Mouse (Mus musculus): ENCODE data around the gene Ltbp2. TPM values are rescaled to one million over a fixed set of nuclear protein-coding genes. Genes with fewer than 3 reads are reported as not detected.

Ltbp2 gene
- polyA plus RNA-seq, 1 experiment, result 2.2 TPM

GRCm38 (mm10) chr12:84911640-84912039 is 35.3 kb upstream of the Ltbp2 start:
- WGBS, result 91% methylated on average over 2 of the region's 2 CpGs
- Histone ChIP-seq H3K27me3 (replicated peaks; ENCODE audit: control insufficient read depth, insufficient read depth, low read length) (no peaks in the 10 kb centered on the region), H3K4me3 (ENCODE audit: insufficient read depth, low read depth, low read length) (no peak overlapping the region), H3K36me3 (ENCODE audit: control insufficient read depth, insufficient read depth, low read length) (no peaks in the 10 kb centered on the region), H3K4me1 (ENCODE audit: control insufficient read depth, insufficient read depth, low read length) (no peaks in the 10 kb centered on the region), H3K27ac (ENCODE audit: insufficient read depth, low read depth, low read length) (no peak overlapping the region)
- no peak for DNase-seq
- TF ChIP-seq POLR2A (IDR thresholded peaks at IDR 0.05; ENCODE audit: low read depth, low read length), result no peak
- no peak for TF ChIP-seq CTCF (conservative IDR thresholded peaks at IDR 0.05; ENCODE audit: insufficient read depth, insufficient read length, low read depth, low read length)

GRCm38 (mm10) chr12:84910066-84910465 is 33.7 kb upstream of the Ltbp2 start:
- WGBS, result 91% methylated on average over 4 of the region's 4 CpGs
- no peaks in the 10 kb centered on the region for H3K36me3 ChIP-seq (ENCODE audit: control insufficient read depth, insufficient read depth, low read length)
- no peak for DNase-seq
- H3K4me3 ChIP-seq (ENCODE audit: insufficient read depth, low read depth, low read length), result no peak overlapping the region
- H3K4me1 ChIP-seq (ENCODE audit: control insufficient read depth, insufficient read depth, low read length), result no peaks in the 10 kb centered on the region
- H3K27me3 ChIP-seq (replicated peaks; ENCODE audit: control insufficient read depth, insufficient read depth, low read length), result no peaks in the 10 kb centered on the region
- TF ChIP-seq CTCF (conservative IDR thresholded peaks at IDR 0.05; ENCODE audit: insufficient read depth, insufficient read length, low read depth, low read length) (no peak), POLR2A (IDR thresholded peaks at IDR 0.05; ENCODE audit: low read depth, low read length) (no peak)
- H3K27ac ChIP-seq (ENCODE audit: insufficient read depth, low read depth, low read length), result no peak overlapping the region

GRCm38 (mm10) chr12:84907627-84908480 is 31.5 kb upstream of the Ltbp2 start:
- no peaks in the 10 kb centered on the region for H3K4me1 ChIP-seq (ENCODE audit: control insufficient read depth, insufficient read depth, low read length)
- H3K4me3 ChIP-seq (ENCODE audit: insufficient read depth, low read depth, low read length), result no peak overlapping the region
- no peaks in the 10 kb centered on the region for H3K36me3 ChIP-seq (ENCODE audit: control insufficient read depth, insufficient read depth, low read length)
- no peak overlapping the region for H3K27ac ChIP-seq (ENCODE audit: insufficient read depth, low read depth, low read length)
- TF ChIP-seq POLR2A (IDR thresholded peaks at IDR 0.05; ENCODE audit: low read depth, low read length), result no peak
- no peak for TF ChIP-seq CTCF (conservative IDR thresholded peaks at IDR 0.05; ENCODE audit: insufficient read depth, insufficient read length, low read depth, low read length)
- peak; percentile 5 for DNase-seq
- 55% methylated on average over 10 of the region's 10 CpGs for WGBS
- H3K27me3 ChIP-seq (replicated peaks; ENCODE audit: control insufficient read depth, insufficient read depth, low read length), result no peaks in the 10 kb centered on the region

GRCm38 (mm10) chr12:84907024-84907626 is 30.8 kb upstream of the Ltbp2 start:
- DNase-seq, result no peak
- TF ChIP-seq CTCF (conservative IDR thresholded peaks at IDR 0.05; ENCODE audit: insufficient read depth, insufficient read length, low read depth, low read length), result no peak
- no peak overlapping the region for H3K4me3 ChIP-seq (ENCODE audit: insufficient read depth, low read depth, low read length)
- no peaks in the 10 kb centered on the region for H3K36me3 ChIP-seq (ENCODE audit: control insufficient read depth, insufficient read depth, low read length)
- no peak overlapping the region for H3K27ac ChIP-seq (ENCODE audit: insufficient read depth, low read depth, low read length)
- no peaks in the 10 kb centered on the region for H3K27me3 ChIP-seq (replicated peaks; ENCODE audit: control insufficient read depth, insufficient read depth, low read length)
- H3K4me1 ChIP-seq (ENCODE audit: control insufficient read depth, insufficient read depth, low read length), result no peaks in the 10 kb centered on the region
- WGBS, result 79% methylated on average over 12 of the region's 12 CpGs

GRCm38 (mm10) chr12:84904399-84904798 is 28.1 kb upstream of the Ltbp2 start:
- Histone ChIP-seq H3K27me3 (replicated peaks; ENCODE audit: control insufficient read depth, insufficient read depth, low read length) (no peaks in the 10 kb centered on the region), H3K36me3 (ENCODE audit: control insufficient read depth, insufficient read depth, low read length) (no peaks in the 10 kb centered on the region), H3K4me3 (ENCODE audit: insufficient read depth, low read depth, low read length) (no peak overlapping the region), H3K27ac (ENCODE audit: insufficient read depth, low read depth, low read length) (no peak overlapping the region), H3K4me1 (ENCODE audit: control insufficient read depth, insufficient read depth, low read length) (no peaks in the 10 kb centered on the region)
- 80% methylated on average over 7 of the region's 7 CpGs for WGBS
- TF ChIP-seq POLR2A (IDR thresholded peaks at IDR 0.05; ENCODE audit: low read depth, low read length) (no peak), CTCF (conservative IDR thresholded peaks at IDR 0.05; ENCODE audit: insufficient read depth, insufficient read length, low read depth, low read length) (no peak)
- no peak for DNase-seq

- Histone ChIP-seq H3K36me3 (ENCODE audit: control insufficient read depth, insufficient read depth, low read length) (no peaks in the 10 kb centered on the region), H3K4me3 (ENCODE audit: insufficient read depth, low read depth, low read length) (no peak overlapping the region), H3K4me1 (ENCODE audit: control insufficient read depth, insufficient read depth, low read length) (no peaks in the 10 kb centered on the region), H3K27me3 (replicated peaks; ENCODE audit: control insufficient read depth, insufficient read depth, low read length) (no peaks in the 10 kb centered on the region), H3K27ac (ENCODE audit: insufficient read depth, low read depth, low read length) (no peak overlapping the region)
- no peak for TF ChIP-seq CTCF (conservative IDR thresholded peaks at IDR 0.05; ENCODE audit: insufficient read depth, insufficient read length, low read depth, low read length)
- TF ChIP-seq POLR2A (IDR thresholded peaks at IDR 0.05; ENCODE audit: low read depth, low read length), result no peak
- WGBS, result 74% methylated on average over 7 of the region's 7 CpGs
- DNase-seq, result no peak
Measured at GRCm38 (mm10) chr12:84900317-84900716, 24.0 kb upstream of the Ltbp2 start.

GRCm38 (mm10) chr12:84897322-84897721 is 21.0 kb upstream of the Ltbp2 start:
- no peaks in the 10 kb centered on the region for H3K4me1 ChIP-seq (ENCODE audit: control insufficient read depth, insufficient read depth, low read length)
- 70% methylated on average over 5 of the region's 5 CpGs for WGBS
- DNase-seq, result no peak
- H3K27ac ChIP-seq (ENCODE audit: insufficient read depth, low read depth, low read length), result no peak overlapping the region
- TF ChIP-seq POLR2A (IDR thresholded peaks at IDR 0.05; ENCODE audit: low read depth, low read length) (no peak), CTCF (conservative IDR thresholded peaks at IDR 0.05; ENCODE audit: insufficient read depth, insufficient read length, low read depth, low read length) (no peak)
- no peaks in the 10 kb centered on the region for H3K27me3 ChIP-seq (replicated peaks; ENCODE audit: control insufficient read depth, insufficient read depth, low read length)
- H3K4me3 ChIP-seq (ENCODE audit: insufficient read depth, low read depth, low read length), result no peak overlapping the region
- no peaks in the 10 kb centered on the region for H3K36me3 ChIP-seq (ENCODE audit: control insufficient read depth, insufficient read depth, low read length)
